Mouse (Mus musculus): ENCODE results near the gene Dnajb4. TPM values are rescaled to one million over a fixed set of nuclear protein-coding genes. Genes with fewer than 3 reads are reported as not detected.

Dnajb4 gene
- polyA plus RNA-seq, 1 experiment from 2014 or later: 25.9 TPM

GRCm38 (mm10) chr3:152211731-152212279, 1.7 kb upstream of the Dnajb4 start:
- ATAC-seq (no peak), DNase-seq (peak; percentile 18)
- TF ChIP-seq CTCF (IDR thresholded peaks at IDR 0.05; ENCODE audit: low read depth) (no peak), EP300 (IDR thresholded peaks at IDR 0.05; ENCODE audit: low read depth) (no peak)
- Histone ChIP-seq H3K36me3 (replicated peaks; ENCODE audit: insufficient read depth, low read length) (peaks cover 12% of the 10 kb centered on the region; the same call in 1 of the 2 replicates), H3K27me3 (ENCODE audit: insufficient read depth, low read length) (no peaks in the 10 kb centered on the region), H3K4me3 (ENCODE audit: low read depth, low read length) (peak overlapping the region; percentile 93), H3K4me1 (ENCODE audit: insufficient read depth) (peaks cover 23% of the 10 kb centered on the region), H3K27ac (ENCODE audit: low read depth) (0 out of 2 replicates have a peak overlapping the region, but pooled peaks have one; percentile 32), H3K9me3 (ENCODE audit: low read length) (no peaks in the 10 kb centered on the region), H3K9ac (replicated peaks) (peak overlapping the region; percentile 97), H3K4me2 (ENCODE audit: low read depth, low read length) (peak overlapping the region; percentile 88)
- WGBS (ENCODE audit: insufficient replicate concordance): 1% methylated on average over 7 of the region's 7 CpGs

GRCm38 (mm10) chr3:152210728-152211391, 758 bp upstream of the Dnajb4 start:
- Histone ChIP-seq H3K27me3 (ENCODE audit: insufficient read depth, low read length) (no peaks in the 10 kb centered on the region), H3K4me2 (ENCODE audit: low read depth, low read length) (peak overlapping the region; percentile 88), H3K9me3 (ENCODE audit: low read length) (no peaks in the 10 kb centered on the region), H3K9ac (replicated peaks) (peak overlapping the region; percentile 97), H3K4me1 (ENCODE audit: insufficient read depth) (peaks cover 19% of the 10 kb centered on the region), H3K4me3 (ENCODE audit: low read depth, low read length) (peak overlapping the region; percentile 93), H3K36me3 (replicated peaks; ENCODE audit: insufficient read depth, low read length) (peaks cover 6% of the 10 kb centered on the region; the same call in 1 of the 2 replicates), H3K27ac (ENCODE audit: low read depth) (peak overlapping the region; percentile 99)
- ATAC-seq (peak; percentile 50), DNase-seq (peak; percentile 77)
- under 1% methylated on average over 52 of the region's 68 CpGs for WGBS (ENCODE audit: insufficient replicate concordance)
- no peak for TF ChIP-seq EP300 (IDR thresholded peaks at IDR 0.05; ENCODE audit: low read depth)
- no peak for TF ChIP-seq CTCF (IDR thresholded peaks at IDR 0.05; ENCODE audit: low read depth)

GRCm38 (mm10) chr3:152209177-152209966, 730 bp downstream of the Dnajb4 start:
- Histone ChIP-seq H3K9ac (replicated peaks) (peak overlapping the region; percentile 97), H3K4me2 (ENCODE audit: low read depth, low read length) (peak overlapping the region; percentile 83), H3K36me3 (replicated peaks; ENCODE audit: insufficient read depth, low read length) (no peaks in the 10 kb centered on the region), H3K27me3 (ENCODE audit: insufficient read depth, low read length) (no peaks in the 10 kb centered on the region), H3K4me3 (ENCODE audit: low read depth, low read length) (peak overlapping the region; percentile 93), H3K9me3 (ENCODE audit: low read length) (no peaks in the 10 kb centered on the region), H3K27ac (ENCODE audit: low read depth) (peak overlapping the region; percentile 99), H3K4me1 (ENCODE audit: insufficient read depth) (peaks cover 19% of the 10 kb centered on the region)
- DNase-seq: peak; percentile 71
- peak; percentile 64 for ATAC-seq
- TF ChIP-seq EP300 (IDR thresholded peaks at IDR 0.05; ENCODE audit: low read depth) (no peak), CTCF (IDR thresholded peaks at IDR 0.05; ENCODE audit: low read depth) (no peak)
- WGBS (ENCODE audit: insufficient replicate concordance): 4% methylated on average over 25 of the region's 25 CpGs

- ATAC-seq: no peak
- Histone ChIP-seq H3K4me2 (ENCODE audit: low read depth, low read length) (peak overlapping the region; percentile 83; the same call in 1 of the 2 replicates), H3K9ac (replicated peaks) (no peak overlapping the region), H3K4me3 (ENCODE audit: low read depth, low read length) (no peak overlapping the region), H3K27ac (ENCODE audit: low read depth) (no peak overlapping the region), H3K27me3 (ENCODE audit: insufficient read depth, low read length) (no peaks in the 10 kb centered on the region), H3K36me3 (replicated peaks; ENCODE audit: insufficient read depth, low read length) (no peaks in the 10 kb centered on the region), H3K4me1 (ENCODE audit: insufficient read depth) (peaks cover 18% of the 10 kb centered on the region), H3K9me3 (ENCODE audit: low read length) (no peaks in the 10 kb centered on the region)
- DNase-seq: no peak
- TF ChIP-seq CTCF (IDR thresholded peaks at IDR 0.05; ENCODE audit: low read depth) (no peak), EP300 (IDR thresholded peaks at IDR 0.05; ENCODE audit: low read depth) (no peak)
- 85% methylated on average over 7 of the region's 7 CpGs for WGBS (ENCODE audit: insufficient replicate concordance)
Observed at GRCm38 (mm10) chr3:152208096-152208885, 1.8 kb downstream of the Dnajb4 start.

GRCm38 (mm10) chr3:152207156-152207555, 2.9 kb downstream of the Dnajb4 start:
- Histone ChIP-seq H3K36me3 (replicated peaks; ENCODE audit: insufficient read depth, low read length) (no peaks in the 10 kb centered on the region), H3K27me3 (ENCODE audit: insufficient read depth, low read length) (no peaks in the 10 kb centered on the region), H3K9me3 (ENCODE audit: low read length) (no peaks in the 10 kb centered on the region), H3K4me2 (ENCODE audit: low read depth, low read length) (no peak overlapping the region), H3K4me1 (ENCODE audit: insufficient read depth) (peaks cover 7% of the 10 kb centered on the region), H3K27ac (ENCODE audit: low read depth) (no peak overlapping the region), H3K4me3 (ENCODE audit: low read depth, low read length) (no peak overlapping the region), H3K9ac (replicated peaks) (no peak overlapping the region)
- ATAC-seq (no peak), DNase-seq (no peak)
- TF ChIP-seq EP300 (IDR thresholded peaks at IDR 0.05; ENCODE audit: low read depth) (no peak), CTCF (IDR thresholded peaks at IDR 0.05; ENCODE audit: low read depth) (no peak)
- WGBS (ENCODE audit: insufficient replicate concordance): 92% methylated on average over 4 of the region's 4 CpGs

Data from liver, postnatal 0 days (tissue).